Comparison of ENCODE assay signal across 20 mouse cellular contexts in genomic region chr6:106675581-106675980, GRCm38 (mm10).
A peak's percentile ranks its signal among the peaks of the same experiment; 100 is the strongest.
DNase-seq lines count a peak whose midpoint lies in the region; ATAC-seq and TF ChIP-seq lines count a peak whose summit lies in the region.
"Had no signal": no experiment of that assay in that cellular context is flagged by ENCODE, and none has a peak within 500 bp of the region (broad histone marks: within the 10 kb centered on the region; RNA-seq: fewer than 3 reads in every experiment).

No protein-coding gene starts in this region.

- intact Hi-C loops in heart, postnatal 10 days (cut with DNase I), result no loop called here

- ATAC-seq in heart, embryonic 12.5 days (ENCODE audit: insufficient number of reproducible peaks, low FRiP score), result no peak
- no peak for ATAC-seq in megakaryocyte, adult 5-6 weeks (ENCODE audit: poor library complexity, severe bottlenecking)
- ATAC-seq: activated CD4-positive, CD25-positive, alpha-beta regulatory T cell, adult 4 months; forebrain, embryonic 13.5 days; forebrain, embryonic 16.5 days had no signal

- H3K79me2 ChIP-seq in myocyte (ENCODE audit: control insufficient read depth, insufficient read depth), result no peaks in the 10 kb centered on the region

- WGBS in heart, embryonic 12.5 days, result 80% methylated on average over 8 of the region's 8 CpGs

- DNase-seq in heart, postnatal 10 days, result peak; percentile 1 to 7
- DNase-seq in 3134 (ENCODE audit: extremely low read depth, insufficient read length, low spot score), result peak; percentile 22
- peak; percentile 61 to 67 for DNase-seq in B cell, adult 2 months
- DNase-seq in lung, postnatal 25 days (ENCODE audit: low spot score), result no peak
- DNase-seq: adrenal gland, adult 8-10 months; adrenal gland, postnatal 25 days; cerebellum, adult 18-20 months; cerebellum, adult 9-10 months; cerebellum, postnatal 14 days; gastrocnemius, postnatal 10 days had no signal

- H3K27me3 ChIP-seq in heart, embryonic 12.5 days (replicated peaks), result no peaks in the 10 kb centered on the region
- no peaks in the 10 kb centered on the region for H3K27me3 ChIP-seq in myocyte (ENCODE audit: control insufficient read depth, insufficient read depth, insufficient read length)
- H3K27me3 ChIP-seq: forebrain, embryonic 13.5 days; heart, embryonic 13.5 days; hindbrain, embryonic 12.5 days; hindbrain, embryonic 15.5 days had no signal

- H3K27ac ChIP-seq in heart, embryonic 12.5 days (ENCODE audit: poor library complexity, severe bottlenecking), result no peak overlapping the region
- H3K27ac ChIP-seq: forebrain, embryonic 10.5 days; forebrain, embryonic 13.5 days; heart, embryonic 13.5 days; hindbrain, embryonic 12.5 days; hindbrain, embryonic 15.5 days had no signal

- H3K4me2 ChIP-seq in heart, embryonic 12.5 days, result no peak overlapping the region
- peak overlapping the region; percentile 34 for H3K4me2 ChIP-seq in myocyte (ENCODE audit: low read depth)
- H3K4me2 ChIP-seq: forebrain, embryonic 13.5 days; heart, embryonic 13.5 days; hindbrain, embryonic 12.5 days; hindbrain, embryonic 15.5 days had no signal

- H3K9me3 ChIP-seq in heart, embryonic 12.5 days (replicated peaks), result no peaks in the 10 kb centered on the region
- H3K9me3 ChIP-seq: forebrain, embryonic 10.5 days; forebrain, embryonic 13.5 days; heart, embryonic 13.5 days; hindbrain, embryonic 12.5 days; hindbrain, embryonic 15.5 days had no signal

- no peak for TF ChIP-seq POLR2A in myocyte (IDR thresholded peaks at IDR 0.05; ENCODE audit: insufficient read length, low read depth)

- H3K4me1 ChIP-seq in heart, embryonic 12.5 days (replicated peaks), result no peaks in the 10 kb centered on the region
- H3K4me1 ChIP-seq: forebrain, embryonic 13.5 days; heart, embryonic 13.5 days; hindbrain, embryonic 12.5 days; hindbrain, embryonic 15.5 days had no signal

- no peak overlapping the region for H3K9ac ChIP-seq in heart, embryonic 12.5 days
- H3K9ac ChIP-seq: forebrain, embryonic 13.5 days; heart, embryonic 13.5 days; hindbrain, embryonic 12.5 days; hindbrain, embryonic 15.5 days had no signal

- H3ac ChIP-seq in myocyte (ENCODE audit: control insufficient read depth, insufficient read length), result no peak overlapping the region

- no peak overlapping the region for H3K4me3 ChIP-seq in heart, embryonic 12.5 days
- no peak overlapping the region for H3K4me3 ChIP-seq in myocyte
- H3K4me3 ChIP-seq: forebrain, embryonic 10.5 days; forebrain, embryonic 13.5 days; heart, embryonic 13.5 days; hindbrain, embryonic 12.5 days; hindbrain, embryonic 15.5 days had no signal

- H3K36me3 ChIP-seq in heart, embryonic 12.5 days, result no peaks in the 10 kb centered on the region
- no peaks in the 10 kb centered on the region for H3K36me3 ChIP-seq in myocyte (ENCODE audit: control insufficient read depth, insufficient read depth)
- H3K36me3 ChIP-seq: forebrain, embryonic 10.5 days; heart, embryonic 13.5 days; hindbrain, embryonic 12.5 days; hindbrain, embryonic 15.5 days had no signal

TF ChIP-seq in myocyte, 11 proteins besides CTCF, POLR2A, EP300 and RAD21:
- no peak for TF ChIP-seq TCF12 (IDR thresholded peaks at IDR 0.05; ENCODE audit: insufficient read depth, poor library complexity, severe bottlenecking)
- TF ChIP-seq MYOD1 (IDR thresholded peaks at IDR 0.05; ENCODE audit: control insufficient read depth in 1 of 3, insufficient read length in 2 of 3, low read depth in 2 of 3), result no peak
- TF ChIP-seq TCF3 (IDR thresholded peaks at IDR 0.05; ENCODE audit: insufficient read length, low read depth), result no peak
- TF ChIP-seq USF1 (IDR thresholded peaks at IDR 0.05; ENCODE audit: low read depth), result no peak
- TF ChIP-seq MAX (IDR thresholded peaks at IDR 0.05; ENCODE audit: low read depth), result no peak
- no peak for TF ChIP-seq MYOG (IDR thresholded peaks at IDR 0.05; ENCODE audit: control insufficient read depth in 1 of 3, insufficient read depth in 1 of 3, insufficient read length in 2 of 3, low read depth in 2 of 3)
- no peak for TF ChIP-seq SRF (IDR thresholded peaks at IDR 0.05; ENCODE audit: control insufficient read depth, insufficient read length, low read depth)
- TF ChIP-seq E2F4 (IDR thresholded peaks at IDR 0.05; ENCODE audit: insufficient read depth), result no peak
- TF ChIP-seq REST (IDR thresholded peaks at IDR 0.05; ENCODE audit: insufficient read depth, insufficient read length), result no peak
- no peak for TF ChIP-seq CEBPB (IDR thresholded peaks at IDR 0.05; ENCODE audit: insufficient read depth, poor library complexity, severe bottlenecking)
- no peak for TF ChIP-seq POLR2AphosphoS2 (IDR thresholded peaks at IDR 0.05; ENCODE audit: insufficient read length, low read depth)
